Mouse (Mus musculus) stomach, postnatal 0 days (tissue): ENCODE results near the gene Clps. TPM values are rescaled to one million over a fixed set of nuclear protein-coding genes. Genes with fewer than 3 reads are reported as not detected.

Experiments used
- ATAC-seq: fragments of 200-750 bp; cut with Nextera tagmentation; 2 replicates; pipeline ENCODE4 v1.8.0; 2017; ENCODE audit not compliant: low FRiP score, low TSS enrichment
- DNase-seq: peaks from one replicate; pipeline ENCODE4 v3.0.0-alpha.2; 2016; ENCODE audit warnings: low spot score
- H3K27ac ChIP-seq: fragments of 300-500 bp; sonication (generic); replicated peaks from 2 replicates; pipeline ENCODE4 v1.5.1; 2014; ENCODE audit warnings: mild to moderate bottlenecking, control low read depth
- H3K27me3 ChIP-seq: fragments of 300-500 bp; sonication (generic); 2 replicates; pipeline ENCODE4 v1.6.1; 2014; ENCODE audit warnings: low read length; ENCODE audit not compliant: control insufficient read depth, insufficient read depth
- H3K36me3 ChIP-seq: fragments of 300-500 bp; sonication (generic); 2 replicates; pipeline ENCODE4 v1.6.1; 2014; ENCODE audit warnings: low read length, mixed read lengths; ENCODE audit not compliant: control insufficient read depth, insufficient read depth
- H3K4me1 ChIP-seq: fragments of 300-500 bp; sonication (generic); replicated peaks from 2 replicates; pipeline ENCODE4 v1.6.1; 2014; ENCODE audit warnings: antibody characterized with exemption; ENCODE audit not compliant: control insufficient read depth, insufficient read depth
- H3K4me2 ChIP-seq: fragments of 300-500 bp; sonication (generic); replicated peaks from 2 replicates; pipeline ENCODE4 v1.6.1; 2014; ENCODE audit warnings: low read depth, mild to moderate bottlenecking, control low read depth, moderate library complexity
- H3K4me3 ChIP-seq: fragments of 300-500 bp; sonication (generic); 2 replicates; pipeline ENCODE4 v1.5.1; 2014; ENCODE audit warnings: low read depth, low read length, control low read depth
- H3K9ac ChIP-seq: fragments of 300-500 bp; sonication (generic); 2 replicates; pipeline ENCODE4 v1.6.1; 2014; ENCODE audit warnings: mild to moderate bottlenecking, low read length, control low read depth, mixed read lengths
- H3K9me3 ChIP-seq: fragments of 300-500 bp; sonication (generic); 2 replicates; pipeline ENCODE4 v1.6.1; 2016; ENCODE audit warnings: low read length; ENCODE audit not compliant: control insufficient read depth
- CTCF ChIP-seq: IDR thresholded peaks from 2 replicates; pipeline ENCODE4 v1.5.1; 2016; ENCODE audit warnings: antibody characterized with exemption, low read depth, mild to moderate bottlenecking, moderate library complexity
- EP300 ChIP-seq: optimal IDR thresholded peaks from 2 replicates; pipeline ENCODE3; 2016; ENCODE audit warnings: antibody characterized with exemption
- WGBS: fragments of 180-500 bp; shearing (Covaris S2); extraction: QIAGEN DNeasy Blood & Tissue Kit; methylation state at CpG from one replicate; pipeline ENCODE4 v1.1.7; 2014; 5-methylcytosine and 5-hydroxymethylcytosine counted together
- polyA plus RNA-seq: library from polyadenylated mRNA; unstranded; fragments of >200 nt; fragmentation: Nextera tagmentation; extraction: Ambion mirVana; gene quantifications from 2 replicates; pipeline ENCODE4 v1.2.1, GENCODE M21; 2015

Clps gene
- polyA plus RNA-seq, 1 experiment from 2014 or later = 1,944 TPM

DNA sequence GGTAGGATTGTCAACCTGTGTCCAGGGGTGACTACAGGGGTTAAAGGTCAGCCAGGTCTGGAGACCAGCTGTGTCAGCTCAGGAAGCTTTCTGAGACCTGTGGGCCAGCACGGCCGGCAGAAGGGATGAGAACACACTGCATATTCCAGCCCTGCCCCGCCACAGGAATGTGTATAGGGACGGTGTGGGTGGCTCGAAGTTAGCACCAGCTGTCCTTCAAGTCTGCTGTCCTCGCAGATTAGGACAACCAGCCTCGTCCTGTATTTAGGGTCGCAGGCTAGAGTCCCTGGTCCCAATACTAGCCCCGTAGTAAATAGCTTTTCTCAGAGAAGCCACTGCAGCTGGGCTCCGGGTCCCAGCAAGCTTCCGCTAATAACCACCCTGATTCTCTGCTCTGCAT lies 12.0 kb downstream of the Clps start:
- Histone ChIP-seq H3K4me1 (no peaks in the 10 kb centered on the region), H3K9ac (no peak overlapping the region), H3K4me3 (no peak overlapping the region), H3K4me2 (no peak overlapping the region), H3K27ac (no peak overlapping the region), H3K36me3 (no peaks in the 10 kb centered on the region), H3K9me3 (no peaks in the 10 kb centered on the region), H3K27me3 (no peaks in the 10 kb centered on the region)
- TF ChIP-seq CTCF (no peak), EP300 (no peak)
- ATAC-seq (no peak), DNase-seq (no peak)
- 63% methylated on average over 11 of the region's 11 CpGs for WGBS

DNA sequence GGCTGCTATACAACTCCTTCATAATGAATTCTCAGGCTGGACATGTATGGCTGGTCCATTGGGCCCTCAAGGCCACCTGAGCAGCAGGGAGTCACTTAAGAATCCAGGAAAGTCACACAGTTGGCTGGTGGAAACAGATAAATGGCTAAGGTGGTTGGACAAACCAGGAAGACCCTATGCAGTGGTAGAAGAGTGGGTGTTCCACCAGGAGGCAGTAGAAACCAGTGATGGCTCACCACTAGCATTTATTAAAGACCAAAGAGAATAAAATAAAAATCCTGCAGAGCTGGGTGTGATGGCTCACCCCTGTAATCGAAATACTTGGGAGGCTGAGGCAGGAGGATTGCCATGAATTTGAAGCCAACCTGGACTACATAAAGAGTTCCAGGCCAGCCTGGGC lies 13.6 kb downstream of the Clps start:
- H3K4me2 ChIP-seq = no peak overlapping the region
- H3K9me3 ChIP-seq = no peaks in the 10 kb centered on the region
- DNase-seq = no peak
- no peaks in the 10 kb centered on the region for H3K27me3 ChIP-seq
- H3K27ac ChIP-seq = no peak overlapping the region
- ATAC-seq = no peak
- no peaks in the 10 kb centered on the region for H3K4me1 ChIP-seq
- no peak overlapping the region for H3K9ac ChIP-seq
- no peak for TF ChIP-seq EP300
- peak; percentile 10; the same call in 1 of the 2 replicates for TF ChIP-seq CTCF
- no peaks in the 10 kb centered on the region for H3K36me3 ChIP-seq
- WGBS = 87% methylated on average over 1 of the region's 1 CpGs
- H3K4me3 ChIP-seq = no peak overlapping the region

DNA sequence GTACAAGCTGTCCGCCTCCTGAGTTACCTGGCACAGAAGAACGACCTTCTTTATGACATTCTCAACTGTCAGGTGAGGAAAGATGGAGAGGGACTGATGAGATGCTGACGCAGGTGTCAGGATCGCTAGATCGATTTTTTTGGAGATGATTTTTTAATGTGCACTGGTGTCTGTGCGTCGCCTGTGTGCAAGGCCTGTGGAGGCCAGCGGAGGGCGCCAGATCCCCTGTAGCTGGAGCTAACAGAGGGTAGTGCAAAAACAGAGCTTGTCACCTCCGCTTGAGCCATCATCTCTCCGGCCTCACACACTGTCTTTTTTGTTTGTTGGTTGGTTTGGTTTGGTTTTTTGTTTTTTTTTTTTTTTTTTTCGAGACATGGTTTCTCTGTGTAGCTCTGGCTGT lies 22.7 kb downstream of the Clps start:
- peak; percentile 27; the same call in 1 of the 2 replicates for TF ChIP-seq CTCF
- TF ChIP-seq EP300 = no peak
- no peak for DNase-seq
- H3K9ac ChIP-seq = no peak overlapping the region
- no peaks in the 10 kb centered on the region for H3K36me3 ChIP-seq
- 49% methylated on average over 11 of the region's 12 CpGs for WGBS
- H3K9me3 ChIP-seq = no peaks in the 10 kb centered on the region; the same call in 1 of the 2 replicates
- no peak overlapping the region for H3K4me3 ChIP-seq
- no peak overlapping the region for H3K27ac ChIP-seq
- H3K4me1 ChIP-seq = no peaks in the 10 kb centered on the region
- H3K4me2 ChIP-seq = no peak overlapping the region
- ATAC-seq = no peak
- H3K27me3 ChIP-seq = no peaks in the 10 kb centered on the region

DNA sequence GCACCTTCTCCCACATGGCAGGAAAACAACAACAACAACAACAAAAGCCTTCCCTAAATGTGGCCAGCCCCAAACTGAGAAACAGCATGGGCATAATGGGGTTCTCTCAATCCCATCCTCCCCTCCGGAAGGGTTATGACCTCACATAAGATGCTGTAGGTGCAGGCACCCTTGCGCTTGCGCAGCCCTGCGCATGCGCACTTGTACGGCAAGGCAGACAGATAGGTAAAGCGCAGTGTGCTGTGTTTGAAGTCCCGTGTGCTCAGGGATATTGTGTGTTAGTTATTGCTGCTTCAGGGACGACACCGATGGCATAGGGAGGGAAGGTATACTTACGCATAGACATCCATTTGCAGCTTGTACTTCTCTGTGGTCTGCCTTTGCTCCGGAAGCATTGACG lies 27.2 kb downstream of the Clps start:
- H3K4me2 ChIP-seq = no peak overlapping the region
- H3K9me3 ChIP-seq = no peaks in the 10 kb centered on the region
- ATAC-seq = no peak
- no peaks in the 10 kb centered on the region for H3K4me1 ChIP-seq
- H3K9ac ChIP-seq = no peak overlapping the region
- H3K36me3 ChIP-seq = no peaks in the 10 kb centered on the region
- DNase-seq = no peak
- TF ChIP-seq EP300 = no peak
- TF ChIP-seq CTCF = no peak
- WGBS = 84% methylated on average over 13 of the region's 13 CpGs
- no peak overlapping the region for H3K4me3 ChIP-seq
- H3K27me3 ChIP-seq = no peaks in the 10 kb centered on the region
- no peak overlapping the region for H3K27ac ChIP-seq

DNA sequence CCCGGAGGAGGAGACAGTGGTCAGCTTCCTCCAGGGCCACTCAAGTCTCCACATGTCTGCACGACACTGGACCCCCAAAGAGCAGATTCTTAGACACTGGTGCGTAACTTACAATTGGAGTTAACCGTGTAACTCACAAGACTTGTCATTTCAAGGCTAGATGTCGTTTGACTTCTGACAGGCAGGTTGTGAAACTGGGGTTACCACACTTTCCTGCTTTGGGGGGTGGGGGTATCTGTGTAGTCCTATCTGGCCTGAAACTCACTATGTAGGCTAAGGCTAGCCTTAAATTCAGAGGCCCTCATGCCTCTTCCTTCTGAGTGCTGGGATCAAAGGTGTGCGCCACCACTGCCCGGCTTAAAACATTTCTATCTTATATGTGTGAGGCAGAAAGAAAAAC lies 28.0 kb downstream of the Clps start:
- Histone ChIP-seq H3K9ac (no peak overlapping the region), H3K4me2 (no peak overlapping the region), H3K27me3 (no peaks in the 10 kb centered on the region), H3K4me1 (peaks cover 2% of the 10 kb centered on the region), H3K4me3 (no peak overlapping the region), H3K27ac (no peak overlapping the region), H3K36me3 (no peaks in the 10 kb centered on the region), H3K9me3 (no peaks in the 10 kb centered on the region)
- ATAC-seq (no peak), DNase-seq (no peak)
- 85% methylated on average over 7 of the region's 7 CpGs for WGBS
- TF ChIP-seq EP300 (no peak), CTCF (no peak)

DNA sequence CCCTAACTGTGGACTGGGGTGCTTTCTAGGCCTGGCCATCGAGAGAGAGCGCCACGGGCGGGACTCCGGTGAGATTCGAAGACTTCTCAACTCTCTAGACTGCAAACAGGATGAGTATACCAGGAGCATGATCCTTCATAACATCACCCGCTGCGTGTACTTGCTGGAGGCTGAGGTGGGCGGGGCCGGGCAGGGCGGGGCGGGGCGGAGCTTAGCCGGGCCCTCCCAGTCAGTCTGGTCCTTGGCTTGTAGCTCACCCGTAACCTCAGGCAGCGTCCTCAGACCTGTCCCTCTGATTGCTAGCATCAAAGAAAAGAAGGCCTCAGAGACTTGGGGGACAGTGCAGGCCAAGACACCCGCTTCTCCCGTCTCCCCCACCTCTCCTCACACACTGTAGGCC lies 28.6 kb downstream of the Clps start:
- Histone ChIP-seq H3K4me1 (peaks cover 8% of the 10 kb centered on the region), H3K27me3 (no peaks in the 10 kb centered on the region), H3K27ac (no peak overlapping the region), H3K36me3 (no peaks in the 10 kb centered on the region), H3K4me3 (no peak overlapping the region), H3K9me3 (no peaks in the 10 kb centered on the region), H3K9ac (no peak overlapping the region), H3K4me2 (no peak overlapping the region)
- TF ChIP-seq EP300 = no peak
- no peak for TF ChIP-seq CTCF
- DNase-seq (peak; percentile 59), ATAC-seq (peak; percentile 41; the same call in 1 of the 2 replicates)
- WGBS = 22% methylated on average over 18 of the region's 18 CpGs
